Mouse (Mus musculus) midbrain, embryonic 15.5 days (tissue): ENCODE results near the gene Eml3. TPM values are rescaled to one million over a fixed set of nuclear protein-coding genes. Genes with fewer than 3 reads are reported as not detected.

ENCODE experiments used
- ATAC-seq: fragments of 200-750 bp; cut with Nextera tagmentation; replicated peaks from 2 replicates; pipeline ENCODE4 v1.8.0; 2017; ENCODE audit warnings: moderate TSS enrichment
- H3K27ac ChIP-seq: fragments of 300-500 bp; sonication (generic); 2 replicates; pipeline ENCODE4 v1.5.1; 2015; ENCODE audit warnings: mild to moderate bottlenecking, inconsistent platforms
- H3K27me3 ChIP-seq: fragments of 300-500 bp; sonication (generic); replicated peaks from 2 replicates; pipeline ENCODE4 v1.6.1; 2015; ENCODE audit warnings: inconsistent platforms
- H3K36me3 ChIP-seq: fragments of 300-500 bp; sonication (generic); replicated peaks from 2 replicates; pipeline ENCODE4 v1.6.1; 2015; ENCODE audit warnings: inconsistent platforms
- H3K4me1 ChIP-seq: fragments of 300-500 bp; sonication (generic); 2 replicates; pipeline ENCODE4 v1.6.1; 2015; ENCODE audit warnings: inconsistent platforms
- H3K4me2 ChIP-seq: fragments of 300-500 bp; sonication (generic); 2 replicates; pipeline ENCODE4 v1.6.1; 2015; ENCODE audit warnings: inconsistent platforms, mild to moderate bottlenecking, moderate library complexity
- H3K4me3 ChIP-seq: fragments of 300-500 bp; sonication (generic); 2 replicates; pipeline ENCODE4 v1.5.1; 2015; ENCODE audit warnings: mild to moderate bottlenecking, inconsistent platforms
- H3K9ac ChIP-seq: fragments of 300-500 bp; sonication (generic); 2 replicates; pipeline ENCODE4 v1.6.1; 2015; ENCODE audit warnings: mild to moderate bottlenecking, inconsistent platforms
- H3K9me3 ChIP-seq: fragments of 300-500 bp; sonication (generic); 2 replicates; pipeline ENCODE4 v1.6.1; 2016; ENCODE audit warnings: inconsistent platforms
- WGBS: fragments of 180-500 bp; shearing (Covaris S2); methylation state at CpG from one replicate; pipeline ENCODE4 v1.1.7; 2015; ENCODE audit warnings: mixed read lengths; 5-methylcytosine and 5-hydroxymethylcytosine counted together
- microRNA-seq: library from miRNA; unstranded; fragments of <30 nt; microRNA quantifications from one replicate; pipeline ENCODE4, GENCODE M21; 2016
- polyA plus RNA-seq: library from polyadenylated mRNA; unstranded; fragments of >200 nt; fragmentation: Nextera tagmentation; extraction: Ambion mirVana; gene quantifications from 2 replicates; pipeline ENCODE4 v1.2.1, GENCODE M21; 2015

The Eml3 gene
- polyA plus RNA-seq, 1 experiment from 2014 or later, result 10.5 TPM

- Histone ChIP-seq H3K27ac (no peak overlapping the region), H3K27me3 (peaks cover 6% of the 10 kb centered on the region), H3K36me3 (peaks cover 20% of the 10 kb centered on the region), H3K9me3 (no peaks in the 10 kb centered on the region), H3K9ac (no peak overlapping the region), H3K4me2 (no peak overlapping the region), H3K4me3 (no peak overlapping the region), H3K4me1 (peaks cover 29% of the 10 kb centered on the region)
- ATAC-seq, result no peak
- WGBS, result 49% methylated on average over 4 of the region's 4 CpGs
These were observed 53.8 kb downstream of the Eml3 start for GRCm38 (mm10) chr19:8983150-8983650.

GRCm38 (mm10) chr19:8984255-8984868 is 55.0 kb downstream of the Eml3 start:
- no peak overlapping the region for H3K4me3 ChIP-seq
- peak overlapping the region; percentile 39 for H3K4me2 ChIP-seq
- H3K9ac ChIP-seq, result peak overlapping the region; percentile 13; the same call in 1 of the 2 replicates
- H3K27me3 ChIP-seq, result peaks cover 18% of the 10 kb centered on the region
- peak overlapping the region; percentile 63 for H3K27ac ChIP-seq
- no peaks in the 10 kb centered on the region for H3K9me3 ChIP-seq
- H3K4me1 ChIP-seq, result peaks cover 35% of the 10 kb centered on the region
- WGBS, result 3% methylated on average over 7 of the region's 7 CpGs
- peaks cover 9% of the 10 kb centered on the region; the same call in 1 of the 2 replicates for H3K36me3 ChIP-seq
- peak; percentile 81 for ATAC-seq

- Histone ChIP-seq H3K27ac (no peak overlapping the region), H3K36me3 (no peaks in the 10 kb centered on the region), H3K27me3 (peaks cover 33% of the 10 kb centered on the region), H3K9me3 (no peaks in the 10 kb centered on the region), H3K9ac (no peak overlapping the region), H3K4me3 (no peak overlapping the region), H3K4me2 (no peak overlapping the region), H3K4me1 (peaks cover 48% of the 10 kb centered on the region)
- ATAC-seq, result no peak
- 73% methylated on average over 5 of the region's 5 CpGs for WGBS
These were observed 56.5 kb downstream of the Eml3 start for GRCm38 (mm10) chr19:8985891-8986290.

- H3K9ac ChIP-seq, result no peak overlapping the region
- H3K27ac ChIP-seq, result no peak overlapping the region
- no peak for ATAC-seq
- H3K4me2 ChIP-seq, result no peak overlapping the region
- no peaks in the 10 kb centered on the region for H3K9me3 ChIP-seq
- no peaks in the 10 kb centered on the region for H3K36me3 ChIP-seq
- WGBS, result 67% methylated on average over 2 of the region's 2 CpGs
- H3K27me3 ChIP-seq, result peaks cover 39% of the 10 kb centered on the region
- peaks cover 44% of the 10 kb centered on the region for H3K4me1 ChIP-seq
- no peak overlapping the region for H3K4me3 ChIP-seq
These were observed 58.5 kb downstream of the Eml3 start for GRCm38 (mm10) chr19:8987816-8988215.

- Histone ChIP-seq H3K27ac (no peak overlapping the region), H3K36me3 (no peaks in the 10 kb centered on the region), H3K4me1 (peaks cover 39% of the 10 kb centered on the region), H3K9me3 (no peaks in the 10 kb centered on the region), H3K4me2 (peak overlapping the region; percentile 73), H3K27me3 (peaks cover 39% of the 10 kb centered on the region), H3K4me3 (peak overlapping the region; percentile 42), H3K9ac (no peak overlapping the region)
- 20% methylated on average over 15 of the region's 15 CpGs for WGBS
- no peak for ATAC-seq
These were observed 59.2 kb downstream of the Eml3 start for GRCm38 (mm10) chr19:8988346-8989065.

- Histone ChIP-seq H3K9me3 (no peaks in the 10 kb centered on the region), H3K9ac (peak within 1 kb of the TSS; percentile 18; the same call in 1 of the 2 replicates), H3K4me2 (peak within 1 kb of the TSS; percentile 73), H3K4me1 (peaks cover 33% of the 10 kb centered on the region), H3K27me3 (peaks cover 39% of the 10 kb centered on the region), H3K36me3 (no peaks in the 10 kb centered on the region), H3K4me3 (peak within 1 kb of the TSS; percentile 42), H3K27ac (no peak within 1 kb of the TSS; the same call in 1 of the 2 replicates)
- under 1% methylated on average over 42 of the region's 42 CpGs for WGBS
- ATAC-seq, result peak; percentile 24; the same call in 1 of the 2 replicates
These were observed 59.8 kb downstream of the Eml3 start, which contains the start of gene Ahnak for GRCm38 (mm10) chr19:8989066-8989566. TSS of gene Ahnak (plus strand) at chr19:8989284.

- H3K4me2 ChIP-seq, result peak overlapping the region; percentile 73
- peak overlapping the region; percentile 42 for H3K4me3 ChIP-seq
- under 1% methylated on average over 52 of the region's 53 CpGs for WGBS
- no peak overlapping the region; the same call in 1 of the 2 replicates for H3K27ac ChIP-seq
- H3K9ac ChIP-seq, result peak overlapping the region; percentile 18; the same call in 1 of the 2 replicates
- peaks cover 26% of the 10 kb centered on the region for H3K4me1 ChIP-seq
- peaks cover 39% of the 10 kb centered on the region for H3K27me3 ChIP-seq
- no peaks in the 10 kb centered on the region for H3K36me3 ChIP-seq
- H3K9me3 ChIP-seq, result no peaks in the 10 kb centered on the region
- ATAC-seq, result peak; percentile 55
These were observed 60.4 kb downstream of the Eml3 start for GRCm38 (mm10) chr19:8989567-8990431.

- Histone ChIP-seq H3K9me3 (no peaks in the 10 kb centered on the region), H3K4me1 (peaks cover 19% of the 10 kb centered on the region), H3K9ac (peak overlapping the region; percentile 0; the same call in 1 of the 2 replicates), H3K27me3 (peaks cover 39% of the 10 kb centered on the region), H3K4me2 (peak overlapping the region; percentile 73), H3K4me3 (peak overlapping the region; percentile 42), H3K36me3 (no peaks in the 10 kb centered on the region), H3K27ac (no peak overlapping the region)
- peak; percentile 74 for ATAC-seq
- 15% methylated on average over 15 of the region's 15 CpGs for WGBS
These were observed 61.2 kb downstream of the Eml3 start for GRCm38 (mm10) chr19:8990432-8991102.

Small RNA genes lying within 50 kb of the gene (microRNA-seq; reads per million reads assigned to microRNA genes)
- not detected for gene Mir5136

Other genes with a start within 250 kb of the Eml3 start
- 165 and 174 TPM in 2 replicates for gene Slc3a2, start 206.2 kb upstream of the Eml3 start, polyA plus RNA-seq
- gene Wdr74, start 193.7 kb upstream of the Eml3 start, polyA plus RNA-seq, result 100.0 and 103 TPM in 2 replicates
- 1.5 and 1.7 TPM in 2 replicates for gene 1700092M07Rik, start 188.8 kb upstream of the Eml3 start, polyA plus RNA-seq
- gene Stx5a, start 188.1 kb upstream of the Eml3 start, polyA plus RNA-seq, result 121 and 123 TPM in 2 replicates
- 161 and 171 TPM in 2 replicates for gene Nxf1, start 172.5 kb upstream of the Eml3 start, polyA plus RNA-seq
- gene Tmem223, start 158.6 kb upstream of the Eml3 start, polyA plus RNA-seq, result 212 and 213 TPM in 2 replicates
- 27.1 and 31.8 TPM in 2 replicates for gene Tmem179b, start 155.1 kb upstream of the Eml3 start, polyA plus RNA-seq
- 32.6 and 34.0 TPM in 2 replicates for gene Taf6l, start 143.1 kb upstream of the Eml3 start, polyA plus RNA-seq
- gene Polr2g, start 131.0 kb upstream of the Eml3 start, polyA plus RNA-seq, result 129 and 132 TPM in 2 replicates
- 8.4 and 8.7 TPM in 2 replicates for gene Zbtb3, start 127.0 kb upstream of the Eml3 start, polyA plus RNA-seq
- 59.8 and 60.4 TPM in 2 replicates for gene Ttc9c, start 110.2 kb upstream of the Eml3 start, polyA plus RNA-seq
- gene Hnrnpul2, start 109.5 kb upstream of the Eml3 start, polyA plus RNA-seq, result 6.6 and 6.7 TPM in 2 replicates
- gene AC129217.1, start 99.8 kb upstream of the Eml3 start, polyA plus RNA-seq, result not detected in 2 replicates
- 100 and 105 TPM in 2 replicates for gene Bscl2, start 92.1 kb upstream of the Eml3 start, polyA plus RNA-seq
- 479 and 483 TPM in 2 replicates for gene Gng3, start 90.4 kb upstream of the Eml3 start, polyA plus RNA-seq
- 1.1 and 1.4 TPM in 2 replicates for gene Lrrn4cl, start 78.8 kb upstream of the Eml3 start, polyA plus RNA-seq
- 138 and 142 TPM in 2 replicates for gene Ubxn1, start 58.1 kb upstream of the Eml3 start, polyA plus RNA-seq
- gene Uqcc3, start 48.6 kb upstream of the Eml3 start, polyA plus RNA-seq, result 61.4 and 62.7 TPM in 2 replicates
- 36.5 and 37.7 TPM in 2 replicates for gene Lbhd1, start 45.8 kb upstream of the Eml3 start, polyA plus RNA-seq
- not detected in 2 replicates for gene Gm49403, start 45.6 kb upstream of the Eml3 start, polyA plus RNA-seq
- 40.2 and 44.3 TPM in 2 replicates for gene 1810009A15Rik, start 40.7 kb upstream of the Eml3 start, polyA plus RNA-seq
- gene Gm49416, start 40.6 kb upstream of the Eml3 start, polyA plus RNA-seq, result not detected in 2 replicates
- 36.4 and 38.4 TPM in 2 replicates for gene Ints5, start 36.5 kb upstream of the Eml3 start, polyA plus RNA-seq
- 88.8 and 90.7 TPM in 2 replicates for gene Ganab, start 31.5 kb upstream of the Eml3 start, polyA plus RNA-seq
- 96.1 and 96.6 TPM in 2 replicates for gene B3gat3, start 9.2 kb upstream of the Eml3 start, polyA plus RNA-seq
- gene Rom1, start 196 bp upstream of the Eml3 start, polyA plus RNA-seq, result 1.9 and 2.4 TPM in 2 replicates
- gene Mta2, start 12.3 kb downstream of the Eml3 start, polyA plus RNA-seq, result 119 and 121 TPM in 2 replicates
- 27.5 and 30.5 TPM in 2 replicates for gene Tut1, start 24.3 kb downstream of the Eml3 start, polyA plus RNA-seq
- 287 and 295 TPM in 2 replicates for gene Eef1g, start 37.5 kb downstream of the Eml3 start, polyA plus RNA-seq
- 4.9 and 5.9 TPM in 2 replicates for gene Ahnak, start 59.7 kb downstream of the Eml3 start, polyA plus RNA-seq
- not detected in 2 replicates for gene Scgb1a1, start 158.4 kb downstream of the Eml3 start, polyA plus RNA-seq
- gene Asrgl1, start 206.1 kb downstream of the Eml3 start, polyA plus RNA-seq, result 20.3 and 24.1 TPM in 2 replicates